Mouse (Mus musculus) heart, adult 8-10 months (tissue): Measurements from ENCODE around the gene Ppp1r26. TPM values are rescaled to one million over a fixed set of nuclear protein-coding genes. Genes with fewer than 3 reads are reported as not detected.
"Not testable (repeated sequence)": the region's sequence is repeated elsewhere in the genome, so short reads cannot be mapped to it uniquely, and the experiment has no call there.

Experiments used
- DNase-seq: peaks from one replicate; pipeline ENCODE4 v3.0.0; 2022; ENCODE audit warnings: low spot score
- total RNA-seq, 4 experiments: library from RNA; stranded (reverse); gene quantifications; 2 replicates each; pipeline ENCODE4 v1.2.4; 2022

Gene Ppp1r26
- total RNA-seq, 4 experiments from 2014 or later, result 3.4 to 6.9 (median 3.9) TPM

DNA sequence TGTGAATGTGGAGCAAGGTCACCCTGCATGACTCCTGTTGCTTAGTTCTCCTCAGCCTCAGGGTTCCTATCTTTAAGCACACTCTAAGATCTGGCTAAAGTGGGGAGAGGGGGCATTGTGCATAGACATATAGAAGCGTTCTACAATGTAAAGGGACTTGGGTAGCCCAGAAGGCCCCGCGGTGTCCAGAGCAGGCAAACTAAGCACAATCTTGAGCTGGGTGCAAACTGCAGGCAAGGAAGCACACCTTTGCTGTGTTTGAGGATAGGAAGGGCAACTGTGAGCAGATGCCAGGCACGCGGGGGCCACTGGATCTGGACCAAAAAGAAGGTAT, 452 bp upstream of the Ppp1r26 start:
- no peak for DNase-seq

- DNase-seq, result no peak
These were observed 693 bp downstream of the Ppp1r26 start for GRCm38 (mm10) chr2:28447315-28447670.

GRCm38 (mm10) chr2:28451663-28452062, 5.1 kb downstream of the Ppp1r26 start:
- no peak for DNase-seq

- DNase-seq, result no peak
These were observed 6.9 kb downstream of the Ppp1r26 start for GRCm38 (mm10) chr2:28453539-28453938.

GRCm38 (mm10) chr2:28456616-28457015, 10.0 kb downstream of the Ppp1r26 start:
- no peak for DNase-seq

GRCm38 (mm10) chr2:28463919-28464318, 17.3 kb downstream of the Ppp1r26 start:
- no peak for DNase-seq

GRCm38 (mm10) chr2:28464919-28465318, 18.3 kb downstream of the Ppp1r26 start:
- DNase-seq, result no peak

DNA sequence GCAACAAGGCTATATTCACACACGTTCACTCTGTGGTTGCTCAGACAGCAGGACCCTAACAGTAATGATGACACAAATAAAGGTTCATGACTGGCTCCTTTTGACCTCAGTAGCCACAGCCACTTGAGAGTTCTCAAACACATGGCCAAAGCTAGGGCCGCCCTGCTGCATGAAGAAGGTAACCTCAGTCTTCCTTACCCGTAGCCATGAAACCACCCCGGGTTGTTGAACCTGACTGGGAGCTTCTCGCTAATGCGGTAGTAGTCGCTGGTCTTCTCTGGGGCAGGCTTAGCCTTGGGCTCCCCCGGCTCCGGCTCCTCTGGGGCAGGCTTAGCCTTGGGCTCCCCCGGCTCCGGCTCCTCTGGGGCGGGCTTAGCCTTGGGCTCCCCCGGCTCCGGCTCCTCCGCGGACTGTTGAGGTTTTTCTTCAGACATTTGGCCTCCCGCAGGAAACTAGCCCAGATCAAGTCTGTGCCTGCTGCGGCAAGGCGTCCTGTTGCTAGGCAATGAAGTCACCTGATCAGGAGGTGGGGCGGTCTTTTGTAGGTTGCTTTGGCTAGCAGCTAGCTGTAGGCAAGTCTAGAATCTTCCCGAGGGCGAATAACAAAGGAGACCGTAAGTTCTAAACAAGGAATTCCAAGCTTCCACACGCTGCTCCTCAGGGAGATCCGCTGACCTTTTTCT, 19.4 kb downstream of the Ppp1r26 start, which contains the start of gene 1700007K13Rik:
Gene 1700007K13Rik (minus strand): TSS at position 497 of the 683 bp plus-strand sequence.
- DNase-seq, result peak; percentile 59

DNA sequence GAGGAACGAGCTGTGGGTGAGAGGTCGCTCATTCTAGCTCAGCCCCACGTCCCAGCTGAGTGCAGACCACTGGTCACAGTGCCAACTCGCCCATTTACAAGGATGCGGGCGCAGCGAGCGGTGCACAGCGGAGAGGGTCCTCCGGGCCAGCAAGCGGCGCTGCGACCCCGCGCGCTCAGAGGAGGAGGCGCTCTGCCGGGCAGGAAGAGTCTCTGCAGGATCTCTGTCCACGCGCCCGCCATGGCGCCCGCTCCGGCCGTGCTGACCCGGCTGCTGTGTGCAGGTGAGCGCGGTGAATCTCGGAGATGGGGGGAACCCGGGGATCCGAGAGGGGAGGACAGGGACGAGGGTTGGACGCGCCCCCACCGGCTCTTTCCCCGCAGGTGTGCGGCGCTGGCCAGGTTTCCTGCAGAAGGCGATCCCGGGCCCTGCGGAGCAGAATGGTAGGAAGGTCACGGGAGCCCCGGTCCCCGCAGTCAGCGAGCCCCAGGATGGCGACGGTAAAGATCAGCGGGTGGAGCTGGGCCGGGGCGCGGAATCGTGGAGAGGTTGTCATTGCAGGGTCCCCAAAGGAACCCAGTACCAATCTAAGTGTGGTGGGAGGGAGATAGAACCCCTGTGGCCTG, 21.4 kb downstream of the Ppp1r26 start, which contains the start of gene Mrps2:
Gene Mrps2 (plus strand): TSS at position 207 of the 626 bp plus-strand sequence.
- DNase-seq, result peak; percentile 71

GRCm38 (mm10) chr2:28468486-28469225, 22.1 kb downstream of the Ppp1r26 start:
- DNase-seq, result no peak

GRCm38 (mm10) chr2:28469461-28469860, 22.9 kb downstream of the Ppp1r26 start:
- DNase-seq, result no peak

GRCm38 (mm10) chr2:28470591-28470990, 24.0 kb downstream of the Ppp1r26 start:
- DNase-seq, result no peak

GRCm38 (mm10) chr2:28472011-28472410, 25.4 kb downstream of the Ppp1r26 start:
- DNase-seq, result not testable (repeated sequence)

GRCm38 (mm10) chr2:28477993-28478392, 31.4 kb downstream of the Ppp1r26 start:
- DNase-seq, result not testable (repeated sequence)

DNA sequence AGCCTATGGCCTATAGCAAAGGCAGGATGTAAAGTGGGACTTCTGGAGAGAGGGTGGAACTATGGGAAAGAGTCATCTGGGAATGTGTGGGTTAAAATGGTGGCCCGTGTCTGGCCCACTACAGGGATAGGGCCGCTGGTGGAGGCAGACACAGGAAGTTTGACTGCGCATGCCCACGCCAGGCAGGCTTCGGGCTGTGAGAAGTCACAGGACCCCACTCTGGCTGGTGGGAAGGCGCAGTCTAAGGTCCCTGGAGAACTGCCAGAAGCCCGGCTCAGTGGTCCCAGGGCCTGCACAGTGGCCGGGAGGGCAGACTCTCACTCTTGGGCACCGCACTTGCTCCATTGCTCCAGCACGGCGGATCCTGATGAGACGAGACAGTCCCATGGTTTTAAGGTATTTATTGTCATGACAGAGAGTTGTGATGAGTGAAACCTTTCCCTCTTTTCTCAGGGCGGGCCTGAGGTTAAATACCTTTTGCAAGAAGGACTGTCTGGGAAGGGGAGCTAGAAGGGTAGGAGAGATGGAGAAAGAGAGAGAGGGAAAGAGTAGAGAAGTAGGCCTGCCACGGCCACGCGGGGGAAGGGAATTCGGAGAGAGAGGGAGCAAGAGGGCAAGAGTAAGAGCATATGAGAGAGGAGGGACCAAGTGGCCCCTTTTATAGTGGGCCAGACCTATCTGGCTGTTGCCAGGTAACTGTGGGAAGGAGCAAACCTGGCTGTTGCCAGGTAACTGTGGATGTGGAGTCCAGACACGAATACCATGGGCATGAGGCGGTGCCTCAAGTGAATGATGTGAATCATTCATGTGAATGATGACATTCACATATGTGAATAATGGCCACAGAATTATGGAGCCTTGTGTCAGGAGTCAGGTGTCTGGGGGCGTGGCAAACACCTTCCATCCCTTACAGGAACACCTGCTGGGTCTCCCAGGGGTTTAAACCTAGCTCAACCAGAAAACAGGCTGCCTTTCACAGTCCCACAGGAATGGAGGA, 32.9 kb downstream of the Ppp1r26 start:
- no peak for DNase-seq

GRCm38 (mm10) chr2:28483861-28484260, 37.3 kb downstream of the Ppp1r26 start:
- DNase-seq, result no peak

GRCm38 (mm10) chr2:28494521-28494920, 47.9 kb downstream of the Ppp1r26 start:
- DNase-seq, result no peak

DNA sequence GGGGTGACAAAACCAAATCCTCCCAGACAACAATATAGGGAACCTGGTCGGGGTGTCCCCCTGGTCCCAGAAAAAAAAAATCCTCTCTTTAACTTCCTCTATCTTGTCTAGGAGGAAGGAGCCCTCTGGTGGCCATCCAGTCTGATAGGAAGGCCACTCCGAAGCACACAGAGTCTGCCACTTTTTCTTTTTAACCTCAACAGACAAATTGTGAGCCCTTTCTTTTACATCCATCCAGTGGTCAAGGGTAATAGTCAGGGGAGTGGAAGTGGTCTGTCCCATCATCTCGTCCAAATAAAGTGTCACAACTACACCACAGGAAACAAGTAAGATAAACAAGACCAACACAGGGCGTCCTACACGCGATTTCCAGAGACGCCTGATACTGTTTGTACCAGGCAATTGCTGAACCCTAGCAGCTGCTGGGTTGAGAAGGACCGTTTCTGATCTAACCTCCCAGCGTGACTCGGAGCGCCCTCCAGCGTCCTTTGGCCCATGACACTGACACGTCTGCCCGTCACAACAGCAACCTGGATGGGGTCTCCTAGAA, 48.7 kb downstream of the Ppp1r26 start:
- no peak for DNase-seq

DNA sequence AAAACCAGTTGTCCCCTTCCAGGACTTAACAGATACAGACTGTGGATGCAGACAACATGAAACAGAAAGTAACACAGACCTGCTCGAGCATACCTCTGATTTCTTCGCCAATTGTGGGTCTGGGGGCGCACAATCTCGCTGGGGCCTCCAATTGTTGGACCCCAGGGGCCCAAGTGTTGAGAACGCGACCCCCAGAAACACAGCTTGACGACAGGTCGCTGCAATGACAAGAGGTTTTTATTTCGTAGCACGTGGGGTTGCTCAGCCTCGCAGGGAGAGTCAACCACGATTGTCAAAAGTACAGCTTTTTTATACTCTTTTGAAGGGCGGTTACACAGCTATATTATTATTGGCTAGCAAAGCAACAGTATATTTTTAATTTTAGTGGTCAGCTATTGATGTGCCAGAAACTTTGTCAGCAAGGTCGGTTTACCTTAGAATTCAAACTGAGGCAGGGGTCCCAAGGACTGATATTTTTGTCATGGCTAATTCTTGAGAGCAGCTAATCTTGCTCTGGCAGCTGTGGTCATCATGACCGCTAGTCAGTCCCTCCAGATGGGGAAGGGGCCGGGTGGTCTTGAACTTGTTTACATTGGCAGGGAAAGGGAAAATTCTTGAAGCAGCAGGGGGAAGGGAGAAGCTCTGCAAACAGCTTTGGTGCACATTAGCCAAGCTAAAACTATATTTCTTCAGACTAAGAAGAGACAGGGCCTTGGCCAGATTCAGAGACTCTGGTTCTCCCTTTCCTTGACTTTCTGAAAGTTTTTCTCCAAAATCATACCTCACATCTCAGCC, 49.4 kb downstream of the Ppp1r26 start:
- DNase-seq, result no peak

GRCm38 (mm10) chr2:28496671-28497070, 50.1 kb downstream of the Ppp1r26 start, which contains the start of gene Gbgt1:
TSS of gene Gbgt1 (plus strand) at chr2:28496891.
- DNase-seq, result no peak
